Mouse (Mus musculus) megakaryocyte, embryonic 14.5 days (primary cell): ENCODE measurements at regions not wholly inside any gene's neighbourhood (a gene's known extent, or its start where the extent isn't known, plus 50 kb on each side); places are given as distances from the start of the nearest gene placed in this dataset.

ENCODE experiments used
- H3K27me3 ChIP-seq: replicated peaks from 2 replicates; pipeline ENCODE3; 2012; ENCODE audit warnings: inconsistent platforms
- H3K36me3 ChIP-seq: replicated peaks from 2 replicates; pipeline ENCODE3; 2012; ENCODE audit warnings: low read length, inconsistent platforms, mixed read lengths
- H3K4me1 ChIP-seq: 2 replicates; pipeline ENCODE4 v1.6.1; 2012; ENCODE audit warnings: inconsistent platforms
- H3K4me3 ChIP-seq: replicated peaks from 2 replicates; pipeline ENCODE3; 2012; ENCODE audit warnings: moderate library complexity, mild to moderate bottlenecking, inconsistent platforms
- H3K9me3 ChIP-seq: 2 replicates; pipeline ENCODE4 v1.6.1; 2012; ENCODE audit warnings: inconsistent platforms
- FLI1 ChIP-seq: IDR thresholded peaks from 2 replicates; pipeline ENCODE4 v1.6.1; 2012; ENCODE audit warnings: low read length, inconsistent platforms, mixed read lengths
- GATA1 ChIP-seq: IDR thresholded peaks from 3 replicates; pipeline ENCODE4 v1.6.1; 2012; ENCODE audit warnings: mixed read lengths, low read length, inconsistent platforms, borderline replicate concordance

DNA sequence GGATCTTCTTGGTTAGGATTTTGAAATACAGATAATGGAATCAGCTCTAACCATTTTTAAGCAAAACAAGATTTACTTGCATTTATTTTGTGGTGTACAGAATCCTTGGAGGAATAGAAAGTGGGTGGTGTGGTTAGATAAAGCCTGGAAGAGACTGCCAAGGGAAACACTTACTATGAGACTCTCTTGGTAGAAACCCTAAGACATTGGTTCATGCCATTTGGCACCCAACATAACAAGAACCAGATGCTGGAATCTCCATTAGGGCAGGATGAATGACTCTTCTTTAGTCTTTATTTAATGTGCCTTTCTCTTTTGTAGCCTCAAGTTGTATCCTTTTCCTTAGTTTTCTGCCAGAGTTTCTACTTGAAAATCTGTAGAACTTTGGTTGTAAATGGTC lies 230.0 kb downstream of the Gm28710 start:
- Histone ChIP-seq H3K9me3 (no peaks in the 10 kb centered on the region), H3K4me3 (no peak overlapping the region), H3K36me3 (no peaks in the 10 kb centered on the region), H3K27me3 (no peaks in the 10 kb centered on the region), H3K4me1 (no peaks in the 10 kb centered on the region)
- TF ChIP-seq FLI1 (no peak), GATA1 (no peak)

DNA sequence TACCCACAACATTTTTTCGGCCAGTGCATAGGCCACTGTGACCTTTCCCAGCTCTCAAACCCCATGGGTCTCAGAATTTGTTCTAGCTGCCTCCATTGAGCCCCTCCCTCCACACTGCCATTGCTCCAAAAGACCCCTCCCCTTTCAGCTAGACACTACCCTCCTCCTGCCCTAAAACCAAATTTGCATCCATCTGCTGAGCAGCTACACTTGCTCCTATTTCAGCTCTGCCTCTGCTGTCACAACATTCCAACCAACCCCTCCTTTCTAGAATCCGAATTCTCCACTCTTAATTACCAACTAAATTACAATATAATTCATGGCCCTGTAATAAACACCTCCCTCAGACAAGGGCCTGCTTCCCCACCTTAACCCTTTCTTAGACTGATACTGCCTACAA lies 262.3 kb downstream of the Gm28710 start:
- Histone ChIP-seq H3K36me3 (no peaks in the 10 kb centered on the region), H3K9me3 (no peaks in the 10 kb centered on the region; the same call in 1 of the 2 replicates), H3K4me3 (no peak overlapping the region), H3K4me1 (no peaks in the 10 kb centered on the region), H3K27me3 (no peaks in the 10 kb centered on the region)
- no peak for TF ChIP-seq GATA1
- TF ChIP-seq FLI1, result no peak

DNA sequence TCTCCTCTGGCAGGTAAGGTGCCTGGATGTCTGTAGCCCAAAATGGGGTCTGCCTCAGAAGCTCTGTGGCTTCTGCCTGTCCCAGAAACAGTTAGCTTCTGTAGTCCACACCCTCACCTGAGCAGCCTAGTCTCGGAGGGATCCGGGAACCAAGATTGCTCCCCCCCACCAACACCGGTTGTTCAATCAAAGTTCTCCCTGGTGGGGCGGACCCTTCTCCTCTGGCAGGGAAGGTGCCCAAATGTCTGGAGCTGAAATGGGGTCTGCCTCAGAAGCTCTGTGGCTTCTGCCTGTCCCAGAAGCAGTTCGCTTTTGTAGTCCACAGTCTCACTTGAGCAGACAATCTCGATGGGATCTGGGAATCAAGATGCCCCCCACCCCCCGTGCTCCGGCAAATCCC lies 273.0 kb downstream of the Gm28710 start:
- H3K4me1 ChIP-seq, result no peaks in the 10 kb centered on the region
- H3K36me3 ChIP-seq, result no peaks in the 10 kb centered on the region
- TF ChIP-seq GATA1 (no peak), FLI1 (no peak)
- peaks cover 8% of the 10 kb centered on the region; the same call in 1 of the 2 replicates for H3K9me3 ChIP-seq
- H3K27me3 ChIP-seq, result no peaks in the 10 kb centered on the region
- H3K4me3 ChIP-seq, result no peak overlapping the region

DNA sequence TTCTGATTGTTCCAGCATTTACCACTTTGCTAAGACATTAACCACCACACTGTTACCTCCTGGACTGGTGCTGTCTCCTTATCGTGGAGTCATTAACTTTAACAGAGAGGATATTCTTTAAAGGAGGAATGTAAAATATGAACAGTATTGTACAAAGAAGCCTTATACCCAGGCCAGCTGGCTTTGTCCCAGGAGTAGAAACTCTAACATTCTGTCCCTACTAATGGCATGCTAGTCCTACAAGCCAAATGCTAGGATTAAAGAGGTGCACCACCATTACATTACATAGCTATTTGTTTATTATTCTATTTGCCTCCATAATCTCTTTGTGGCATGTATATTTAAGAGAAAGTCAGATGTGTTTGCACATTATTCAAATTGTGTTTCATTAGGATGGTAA lies 288.8 kb downstream of the Gm28710 start:
- Histone ChIP-seq H3K4me3 (no peak overlapping the region), H3K4me1 (no peaks in the 10 kb centered on the region), H3K9me3 (no peaks in the 10 kb centered on the region), H3K27me3 (no peaks in the 10 kb centered on the region), H3K36me3 (no peaks in the 10 kb centered on the region)
- no peak for TF ChIP-seq GATA1
- no peak for TF ChIP-seq FLI1

DNA sequence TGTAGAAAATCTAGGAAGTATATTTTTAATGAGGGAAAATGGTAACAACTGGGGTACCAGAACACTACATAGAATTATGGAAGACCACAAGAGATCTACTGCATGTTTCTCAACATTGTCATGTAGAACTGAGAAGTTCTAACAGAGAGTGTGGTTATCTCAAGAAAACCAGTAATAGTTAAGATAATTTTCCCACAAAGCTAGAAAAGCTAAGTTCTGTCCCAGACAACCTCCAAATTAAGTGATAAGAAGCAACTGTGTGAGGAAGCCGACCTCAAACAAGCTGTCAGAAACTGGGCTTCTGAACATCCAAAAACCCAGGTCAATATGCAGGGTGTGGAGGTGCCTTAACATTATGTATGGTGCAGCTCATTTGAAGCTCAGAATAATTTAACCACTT lies 261.4 kb upstream of the Speer4f2 start:
- Histone ChIP-seq H3K4me1 (no peaks in the 10 kb centered on the region), H3K27me3 (no peaks in the 10 kb centered on the region), H3K9me3 (no peaks in the 10 kb centered on the region), H3K4me3 (no peak overlapping the region), H3K36me3 (no peaks in the 10 kb centered on the region)
- TF ChIP-seq FLI1, result no peak
- TF ChIP-seq GATA1, result no peak

DNA sequence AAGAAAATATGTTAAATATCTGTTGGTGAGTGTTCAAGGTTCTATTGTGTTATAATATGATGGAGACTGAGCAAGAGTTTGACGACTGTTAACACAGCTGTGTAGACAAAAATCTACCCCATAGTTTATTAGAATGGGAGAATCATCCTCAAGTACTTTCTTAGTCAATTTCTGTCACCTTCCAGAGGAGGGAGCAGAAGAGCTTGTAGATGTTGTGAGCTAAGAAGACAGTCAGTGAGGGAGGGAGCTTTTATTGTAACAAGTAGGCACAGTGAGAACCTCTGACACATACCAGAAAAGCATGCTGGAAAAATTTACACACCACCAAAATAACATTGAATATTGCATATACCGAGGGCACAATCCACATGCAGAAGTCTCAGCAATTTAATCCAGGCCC lies 261.0 kb upstream of the Speer4f2 start:
- TF ChIP-seq FLI1, result no peak
- TF ChIP-seq GATA1, result no peak
- H3K4me3 ChIP-seq, result no peak overlapping the region
- no peaks in the 10 kb centered on the region for H3K9me3 ChIP-seq
- no peaks in the 10 kb centered on the region for H3K36me3 ChIP-seq
- H3K27me3 ChIP-seq, result no peaks in the 10 kb centered on the region
- H3K4me1 ChIP-seq, result no peaks in the 10 kb centered on the region

DNA sequence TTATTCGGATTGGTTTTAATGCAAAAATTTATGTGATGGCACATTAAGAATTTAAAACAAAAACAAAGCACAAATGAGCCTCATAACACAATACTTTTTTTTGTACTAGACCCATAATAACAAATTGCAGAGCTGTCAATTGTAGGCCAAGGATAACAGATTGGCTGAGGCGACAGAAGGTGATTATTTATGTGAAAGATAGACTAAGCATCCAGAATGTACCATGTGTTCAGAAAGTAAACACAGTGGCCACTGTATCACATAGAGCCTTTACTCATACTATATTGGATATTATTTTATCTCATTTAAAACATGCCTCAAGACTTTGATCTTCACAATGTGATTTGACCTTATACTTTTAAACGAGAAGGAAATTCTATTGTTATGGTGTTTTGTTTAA lies 257.9 kb upstream of the Speer4f2 start:
- H3K27me3 ChIP-seq, result no peaks in the 10 kb centered on the region
- H3K36me3 ChIP-seq, result no peaks in the 10 kb centered on the region
- no peak for TF ChIP-seq GATA1
- TF ChIP-seq FLI1, result no peak
- H3K4me3 ChIP-seq, result no peak overlapping the region
- no peaks in the 10 kb centered on the region for H3K4me1 ChIP-seq
- no peaks in the 10 kb centered on the region for H3K9me3 ChIP-seq

DNA sequence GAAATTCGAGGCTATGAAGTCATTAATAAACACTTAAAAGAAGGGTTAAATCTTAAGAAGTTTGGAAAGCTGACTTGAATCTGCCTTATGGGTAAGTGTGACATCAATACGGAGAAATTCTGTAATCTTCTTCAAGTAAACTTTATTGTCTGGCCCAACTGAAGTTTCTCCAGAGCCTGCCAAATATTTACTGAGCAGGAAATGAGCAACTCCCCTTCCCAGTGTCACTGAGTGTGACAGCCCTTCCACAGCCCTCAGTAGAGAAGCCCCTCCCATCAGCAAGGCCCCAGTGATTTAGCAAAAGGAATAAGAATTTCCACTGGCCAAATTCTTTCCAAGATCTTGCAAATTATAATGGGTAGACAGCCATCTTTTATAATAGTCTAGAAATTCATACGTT lies 256.9 kb upstream of the Speer4f2 start:
- Histone ChIP-seq H3K9me3 (no peaks in the 10 kb centered on the region), H3K27me3 (no peaks in the 10 kb centered on the region), H3K36me3 (no peaks in the 10 kb centered on the region), H3K4me1 (no peaks in the 10 kb centered on the region), H3K4me3 (no peak overlapping the region)
- TF ChIP-seq FLI1, result no peak
- TF ChIP-seq GATA1, result no peak

DNA sequence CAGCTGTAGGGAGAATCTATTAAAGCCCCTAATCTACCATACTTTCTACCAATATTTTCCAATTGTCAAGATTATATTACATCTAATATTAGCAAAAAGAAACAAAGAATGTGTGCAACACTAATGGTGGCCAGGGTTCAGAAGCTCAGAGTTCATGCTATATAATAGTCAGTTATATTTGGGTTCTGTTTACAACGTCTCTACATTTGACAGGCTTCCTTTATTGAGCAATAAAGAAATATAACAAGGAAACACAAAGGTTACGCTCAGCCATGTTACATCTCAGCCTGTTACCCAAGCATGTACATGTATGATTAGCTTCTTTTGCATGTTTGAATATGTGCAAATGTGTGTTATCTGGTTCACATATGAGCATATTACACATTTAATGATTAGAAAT lies 247.7 kb upstream of the Speer4f2 start:
- H3K4me3 ChIP-seq, result no peak overlapping the region
- H3K27me3 ChIP-seq, result no peaks in the 10 kb centered on the region
- TF ChIP-seq GATA1 (no peak), FLI1 (no peak)
- H3K9me3 ChIP-seq, result no peaks in the 10 kb centered on the region
- H3K4me1 ChIP-seq, result no peaks in the 10 kb centered on the region
- H3K36me3 ChIP-seq, result no peaks in the 10 kb centered on the region

DNA sequence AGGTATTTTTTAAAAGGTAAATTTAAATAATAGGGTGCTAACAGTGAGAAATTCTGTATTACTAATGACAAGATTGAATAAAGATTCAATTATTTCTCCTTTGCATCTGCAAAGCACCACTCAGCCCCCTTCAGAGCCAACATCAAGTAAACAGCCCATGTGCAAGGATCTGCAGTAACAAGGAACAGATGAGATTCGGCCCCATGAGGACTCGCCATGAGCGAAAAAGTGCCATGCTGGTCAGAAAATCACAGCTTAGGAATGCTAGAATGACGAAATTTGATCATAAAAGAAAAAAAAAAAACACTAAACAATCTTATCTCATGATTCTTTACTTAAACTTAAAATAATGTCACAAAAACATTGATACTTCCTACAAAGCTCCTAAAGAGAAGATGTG lies 245.5 kb upstream of the Speer4f2 start:
- H3K4me3 ChIP-seq, result no peak overlapping the region
- no peaks in the 10 kb centered on the region for H3K27me3 ChIP-seq
- TF ChIP-seq GATA1 (no peak), FLI1 (no peak)
- no peaks in the 10 kb centered on the region for H3K36me3 ChIP-seq
- no peaks in the 10 kb centered on the region for H3K4me1 ChIP-seq
- H3K9me3 ChIP-seq, result no peaks in the 10 kb centered on the region

DNA sequence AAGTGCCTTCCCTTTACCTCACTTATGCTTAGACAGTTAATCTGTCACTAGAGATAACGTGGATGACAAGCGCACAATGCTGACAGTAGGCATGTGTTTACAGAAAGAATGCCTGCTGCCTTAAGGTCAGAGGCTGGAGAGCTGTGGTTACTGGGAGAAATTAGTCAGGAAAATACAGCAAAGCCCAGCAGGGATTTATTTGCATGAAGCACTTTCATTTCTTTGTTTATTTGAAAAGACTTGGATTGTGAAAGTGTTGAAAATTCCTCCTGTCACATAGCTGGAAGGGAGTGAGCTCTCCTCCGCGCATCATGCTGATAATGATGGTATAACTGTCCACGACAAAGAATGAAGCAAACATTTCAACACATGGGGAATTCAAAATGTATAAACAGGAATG lies 237.5 kb upstream of the Speer4f2 start:
- Histone ChIP-seq H3K4me1 (no peaks in the 10 kb centered on the region), H3K4me3 (no peak overlapping the region), H3K9me3 (no peaks in the 10 kb centered on the region), H3K36me3 (no peaks in the 10 kb centered on the region), H3K27me3 (no peaks in the 10 kb centered on the region)
- no peak for TF ChIP-seq FLI1
- TF ChIP-seq GATA1, result no peak

DNA sequence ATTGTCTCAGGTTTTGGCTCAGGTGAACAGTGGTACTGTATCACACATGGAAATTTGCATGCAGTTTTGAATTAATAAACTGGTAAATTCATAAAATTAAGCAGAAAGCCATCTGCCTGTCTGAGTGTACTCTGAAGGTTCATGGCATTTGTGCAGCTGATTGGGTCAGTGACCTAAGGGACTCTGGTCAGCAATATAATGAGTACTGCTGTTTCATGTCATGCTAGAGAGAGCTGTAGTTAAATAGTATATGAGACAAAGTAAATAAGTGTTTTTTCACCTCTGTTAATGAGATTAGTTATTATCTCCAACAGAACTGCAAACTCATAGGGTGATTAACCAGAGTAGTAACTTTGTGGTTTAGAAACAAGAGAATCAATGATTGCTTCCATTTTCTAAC lies 231.4 kb upstream of the Speer4f2 start:
- TF ChIP-seq GATA1 (no peak), FLI1 (no peak)
- no peaks in the 10 kb centered on the region for H3K36me3 ChIP-seq
- H3K4me3 ChIP-seq, result no peak overlapping the region
- H3K4me1 ChIP-seq, result no peaks in the 10 kb centered on the region
- peaks cover 8% of the 10 kb centered on the region for H3K9me3 ChIP-seq
- H3K27me3 ChIP-seq, result no peaks in the 10 kb centered on the region
